Mouse (Mus musculus): Measurements from ENCODE around the gene Klra7. TPM values are rescaled to one million over a fixed set of nuclear protein-coding genes. Genes with fewer than 3 reads are reported as not detected.
"Not testable (repeated sequence)": the region's sequence is repeated elsewhere in the genome, so short reads cannot be mapped to it uniquely, and the experiment has no call there.

Klra7 gene
- total RNA-seq (2014; rRNA removed) (not detected in 2 replicates), polyA plus RNA-seq (2015; fragmentation: Nextera tagmentation; extraction: Ambion mirVana) (not detected in 2 replicates)

DNA sequence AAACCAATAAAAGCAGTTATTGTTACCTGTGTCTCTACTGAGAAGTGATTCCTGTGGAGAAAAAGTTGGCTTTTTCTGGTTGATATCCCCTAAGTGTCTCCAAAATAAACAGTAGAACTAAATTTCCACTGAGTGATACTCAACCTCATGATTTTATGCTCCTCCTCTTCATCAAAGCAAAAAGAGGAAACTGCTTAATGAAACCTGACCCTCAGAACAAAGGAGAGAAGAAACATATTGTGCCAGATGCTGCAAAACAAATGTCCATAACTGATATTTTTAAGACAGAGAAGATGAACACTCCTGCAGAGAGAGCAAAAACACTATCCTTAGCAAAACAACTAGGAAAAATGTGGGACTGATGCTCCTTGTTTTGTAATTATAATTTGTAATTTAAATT lies at the start of gene Klra7:
Gene Klra7, minus strand, starts transcription at position 101 of the 400 bp plus-strand sequence.
- DNase-seq: no peak
- no peak within 1 kb of the TSS for H3K4me3 ChIP-seq (ENCODE audit: low read depth, low read length)
- H3K27me3 ChIP-seq (ENCODE audit: insufficient read depth, low read length): no peaks in the 10 kb centered on the region
- TF ChIP-seq CTCF (IDR thresholded peaks at IDR 0.05; ENCODE audit: low read depth): no peak
- no peaks in the 10 kb centered on the region for H3K4me1 ChIP-seq (ENCODE audit: insufficient read depth)
- H3K27ac ChIP-seq (ENCODE audit: low read depth, low read length): no peak within 1 kb of the TSS
- no peaks in the 10 kb centered on the region for H3K9me3 ChIP-seq (ENCODE audit: low read length)
- H3K36me3 ChIP-seq (ENCODE audit: insufficient read depth): no peaks in the 10 kb centered on the region
- no peak for ATAC-seq
- H3K9ac ChIP-seq: no peak within 1 kb of the TSS
- no peak within 1 kb of the TSS for H3K4me2 ChIP-seq (ENCODE audit: low read depth)

GRCm38 (mm10) chr6:130281828-130282227 lies 48.7 kb upstream of the Klra7 start, which contains the start of gene Klra10:
TSS of gene Klra10 (minus strand) at chr6:130281928.
- 88% methylated on average over 1 of the region's 1 CpGs for WGBS
- not testable (repeated sequence) for H3K27ac ChIP-seq (ENCODE audit: low read depth, low read length)

GRCm38 (mm10) chr6:130255326-130255725 lies 22.2 kb upstream of the Klra7 start:
- Histone ChIP-seq H3K4me2 (ENCODE audit: low read depth) (no peak overlapping the region), H3K9me3 (ENCODE audit: low read length) (peaks cover 10% of the 10 kb centered on the region; the same call in 1 of the 2 replicates), H3K4me3 (ENCODE audit: low read depth, low read length) (no peak overlapping the region), H3K36me3 (ENCODE audit: insufficient read depth) (no peaks in the 10 kb centered on the region), H3K27ac (ENCODE audit: low read depth, low read length) (no peak overlapping the region), H3K9ac (no peak overlapping the region), H3K27me3 (ENCODE audit: insufficient read depth, low read length) (no peaks in the 10 kb centered on the region), H3K4me1 (ENCODE audit: insufficient read depth) (no peaks in the 10 kb centered on the region)
- no peak for TF ChIP-seq CTCF (IDR thresholded peaks at IDR 0.05; ENCODE audit: low read depth)
- 93% methylated on average over 2 of the region's 2 CpGs for WGBS
- ATAC-seq: no peak
- no peak for DNase-seq

More at GRCm38 (mm10) chr6:130281828-130282227, 48.7 kb upstream of the Klra7 start, which contains the start of gene Klra10:
- not testable (repeated sequence) for H3K4me2 ChIP-seq (ENCODE audit: low read depth); H3K4me1 ChIP-seq (ENCODE audit: insufficient read depth); H3K4me3 ChIP-seq (ENCODE audit: low read depth, low read length); DNase-seq; H3K9me3 ChIP-seq (ENCODE audit: low read length); H3K27me3 ChIP-seq (ENCODE audit: insufficient read depth, low read length); ATAC-seq; H3K36me3 ChIP-seq (ENCODE audit: insufficient read depth); H3K9ac ChIP-seq

DNA sequence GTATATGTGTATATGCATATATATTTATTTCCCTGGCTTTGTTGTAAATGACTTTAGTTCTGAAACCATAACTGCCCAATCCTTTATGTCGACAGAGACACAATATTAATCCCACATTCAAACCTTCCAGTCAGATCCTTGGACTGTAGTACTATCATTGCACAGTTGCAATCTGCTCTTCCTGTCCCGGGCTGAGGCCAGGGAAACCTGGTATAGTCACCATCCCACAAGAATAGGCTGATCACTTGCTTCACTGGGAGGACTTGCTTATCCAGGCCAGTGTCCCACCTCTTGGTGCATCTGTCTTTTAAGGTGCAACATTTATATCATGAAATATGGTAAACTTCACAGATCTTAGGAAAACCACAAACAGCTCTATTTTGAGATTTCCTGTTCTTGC lies 4.4 kb upstream of the Klra7 start:
- no peak for TF ChIP-seq CTCF (IDR thresholded peaks at IDR 0.05; ENCODE audit: low read depth)
- Histone ChIP-seq H3K4me1 (ENCODE audit: insufficient read depth) (no peaks in the 10 kb centered on the region), H3K9me3 (ENCODE audit: low read length) (no peaks in the 10 kb centered on the region), H3K27me3 (ENCODE audit: insufficient read depth, low read length) (no peaks in the 10 kb centered on the region), H3K4me3 (ENCODE audit: low read depth, low read length) (no peak overlapping the region), H3K4me2 (ENCODE audit: low read depth) (no peak overlapping the region), H3K9ac (no peak overlapping the region), H3K36me3 (ENCODE audit: insufficient read depth) (no peaks in the 10 kb centered on the region), H3K27ac (ENCODE audit: low read depth, low read length) (no peak overlapping the region)
- ATAC-seq: no peak
- 73% methylated on average over 2 of the region's 2 CpGs for WGBS
- DNase-seq: no peak

GRCm38 (mm10) chr6:130236635-130237034 lies 3.5 kb upstream of the Klra7 start:
- H3K27me3 ChIP-seq (ENCODE audit: insufficient read depth, low read length): no peaks in the 10 kb centered on the region

DNA sequence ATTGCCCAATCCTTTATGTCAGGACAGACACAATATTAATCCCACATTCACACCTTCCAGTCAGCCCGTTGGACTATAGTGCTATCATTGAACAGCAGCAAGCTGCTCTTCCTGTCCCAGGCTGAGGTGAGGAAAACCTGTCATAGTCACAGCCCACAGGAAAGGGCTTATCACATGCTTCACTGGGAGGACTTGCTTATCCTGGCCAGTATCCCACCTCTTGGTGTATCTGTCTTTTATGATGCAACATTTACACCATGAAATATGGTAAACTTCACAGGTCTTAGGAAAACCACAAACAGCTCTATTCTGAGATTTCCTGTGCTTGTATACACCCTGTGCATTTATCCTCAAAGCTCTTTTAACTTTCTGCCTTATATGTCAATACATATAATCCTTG lies 35.7 kb downstream of the Klra7 start:
- H3K36me3 ChIP-seq (ENCODE audit: insufficient read depth); DNase-seq; H3K4me3 ChIP-seq (ENCODE audit: low read depth, low read length); H3K27ac ChIP-seq (ENCODE audit: low read depth, low read length); H3K4me1 ChIP-seq (ENCODE audit: insufficient read depth); H3K27me3 ChIP-seq (ENCODE audit: insufficient read depth, low read length); H3K9me3 ChIP-seq (ENCODE audit: low read length); H3K4me2 ChIP-seq (ENCODE audit: low read depth); H3K9ac ChIP-seq; ATAC-seq: not testable (repeated sequence)
- WGBS: 92% methylated on average over 1 of the region's 1 CpGs

More at GRCm38 (mm10) chr6:130236635-130237034, 3.5 kb upstream of the Klra7 start:
- H3K9ac ChIP-seq: no peak overlapping the region
- H3K4me2 ChIP-seq (ENCODE audit: low read depth): no peak overlapping the region
- H3K4me3 ChIP-seq (ENCODE audit: low read depth, low read length): no peak overlapping the region
- no peak for ATAC-seq
- H3K27ac ChIP-seq (ENCODE audit: low read depth, low read length): no peak overlapping the region
- H3K9me3 ChIP-seq (ENCODE audit: low read length): no peaks in the 10 kb centered on the region
- WGBS: 45% methylated on average over 1 of the region's 1 CpGs
- DNase-seq: no peak
- no peaks in the 10 kb centered on the region for H3K36me3 ChIP-seq (ENCODE audit: insufficient read depth)
- no peak for TF ChIP-seq CTCF (IDR thresholded peaks at IDR 0.05; ENCODE audit: low read depth)
- H3K4me1 ChIP-seq (ENCODE audit: insufficient read depth): no peaks in the 10 kb centered on the region

GRCm38 (mm10) chr6:130193012-130193411 lies 40.1 kb downstream of the Klra7 start, which contains the start of gene Klra9:
TSS of gene Klra9 (minus strand) at chr6:130193112.
- not testable (repeated sequence) for H3K4me3 ChIP-seq (ENCODE audit: low read depth, low read length); DNase-seq; H3K27ac ChIP-seq (ENCODE audit: low read depth, low read length); H3K36me3 ChIP-seq (ENCODE audit: insufficient read depth); ATAC-seq; H3K9ac ChIP-seq; H3K27me3 ChIP-seq (ENCODE audit: insufficient read depth, low read length); H3K4me2 ChIP-seq (ENCODE audit: low read depth); H3K4me1 ChIP-seq (ENCODE audit: insufficient read depth); H3K9me3 ChIP-seq (ENCODE audit: low read length)
- WGBS: 55% methylated on average over 3 of the region's 3 CpGs

Other genes starting within 250 kb of the Klra7 start
- gene Klra6, start 206.4 kb downstream of the Klra7 start, total RNA-seq (2014; rRNA removed): not detected in 2 replicates
- not detected in 2 replicates for gene Klra6, start 206.4 kb downstream of the Klra7 start, polyA plus RNA-seq (2015; fragmentation: Nextera tagmentation; extraction: Ambion mirVana)
- not detected in 2 replicates for gene Klra4, start 166.1 kb downstream of the Klra7 start, total RNA-seq (2014; rRNA removed)
- not detected in 2 replicates for gene Klra4, start 166.1 kb downstream of the Klra7 start, polyA plus RNA-seq (2015; fragmentation: Nextera tagmentation; extraction: Ambion mirVana)
- not detected in 2 replicates for gene Klra8, start 103.4 kb downstream of the Klra7 start, total RNA-seq (2014; rRNA removed)
- gene Klra8, start 103.4 kb downstream of the Klra7 start, polyA plus RNA-seq (2015; fragmentation: Nextera tagmentation; extraction: Ambion mirVana): not detected in 2 replicates
- gene Klra9, start 40.2 kb downstream of the Klra7 start, total RNA-seq (2014; rRNA removed): not detected in 2 replicates
- not detected in 2 replicates for gene Klra9, start 40.2 kb downstream of the Klra7 start, polyA plus RNA-seq (2015; fragmentation: Nextera tagmentation; extraction: Ambion mirVana)
- not detected in 2 replicates for gene Klra10, start 48.6 kb upstream of the Klra7 start, total RNA-seq (2014; rRNA removed)
- not detected in 2 replicates for gene Klra10, start 48.6 kb upstream of the Klra7 start, polyA plus RNA-seq (2015; fragmentation: Nextera tagmentation; extraction: Ambion mirVana)
- gene Klra3, start 104.3 kb upstream of the Klra7 start, total RNA-seq (2014; rRNA removed): not detected in 2 replicates
- gene Klra3, start 104.3 kb upstream of the Klra7 start, polyA plus RNA-seq (2015; fragmentation: Nextera tagmentation; extraction: Ambion mirVana): not detected in 2 replicates
- gene Klra1, start 153.6 kb upstream of the Klra7 start, total RNA-seq (2014; rRNA removed): not detected in 2 replicates
- not detected in 2 replicates for gene Klra1, start 153.6 kb upstream of the Klra7 start, polyA plus RNA-seq (2015; fragmentation: Nextera tagmentation; extraction: Ambion mirVana)